Mouse (Mus musculus) adrenal gland (tissue): ENCODE data around the gene Mospd3.

Source experiments
- intact Hi-C: fragments of 180-260 bp; cut with DNase I; formaldehyde crosslinking; loops from one replicate; pipeline ENCODE4 v1.15.1; 2025

Gene Mospd3

DNA sequence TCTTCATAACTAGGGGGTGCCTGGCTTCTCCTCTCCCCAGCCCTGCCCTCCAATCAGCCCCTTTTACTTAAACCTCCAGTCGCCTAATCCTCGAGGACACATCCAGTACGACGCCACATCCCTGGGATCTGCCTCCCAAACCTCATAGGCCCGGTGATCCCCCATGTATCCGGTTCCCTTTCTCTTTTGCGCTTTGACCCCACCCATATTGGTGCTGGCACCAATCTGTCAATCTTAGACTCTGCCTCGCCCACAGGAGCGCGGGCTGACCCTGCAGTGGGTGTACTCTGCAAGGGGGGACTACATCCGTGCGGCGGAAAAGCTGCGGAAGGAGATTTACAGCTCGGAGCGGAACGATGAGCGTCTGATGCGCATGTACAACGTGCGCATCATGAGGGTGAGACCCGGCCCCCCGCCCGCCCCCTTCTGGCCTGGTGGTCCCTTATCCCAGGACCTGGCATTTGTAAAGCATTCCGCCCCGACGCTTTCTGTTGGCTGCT is 17.1 kb downstream of the Mospd3 start:
- intact Hi-C loops, result no loop called here

- intact Hi-C loops, result no loop called here
Measured at GRCm38 (mm10) chr5:137582702-137583101, 18.2 kb downstream of the Mospd3 start.

DNA sequence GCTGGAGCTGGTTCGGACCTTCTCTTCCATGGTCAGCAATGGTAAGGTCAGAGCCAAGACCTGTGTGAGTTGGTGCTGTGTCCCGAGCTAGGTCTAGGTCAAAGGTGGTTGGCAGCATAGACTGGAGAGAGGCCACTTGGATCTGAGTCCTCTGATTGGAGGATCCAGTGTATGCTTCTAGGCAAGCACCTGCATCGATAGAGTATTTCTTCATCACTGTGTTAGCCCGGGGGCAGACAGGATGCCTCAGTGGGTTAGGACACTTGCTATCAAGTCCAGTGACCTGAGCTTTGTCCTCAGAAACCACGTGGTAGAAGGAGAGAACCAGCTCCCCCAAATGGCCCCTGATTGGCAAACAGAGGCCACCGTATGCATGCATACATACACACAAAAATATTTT is 20.6 kb downstream of the Mospd3 start:
- intact Hi-C loops, result no loop called here

GRCm38 (mm10) chr5:137574470-137574901 is 26.4 kb downstream of the Mospd3 start:
- intact Hi-C loops, result no loop called here

- intact Hi-C loops, result no loop called here
Measured at GRCm38 (mm10) chr5:137570691-137571586, 29.9 kb downstream of the Mospd3 start.

GRCm38 (mm10) chr5:137570181-137570580 is 30.7 kb downstream of the Mospd3 start:
- intact Hi-C loops, result no loop called here

GRCm38 (mm10) chr5:137569665-137570064 is 31.2 kb downstream of the Mospd3 start, which contains the start of gene Tfr2:
TSS of gene Tfr2 (plus strand) at chr5:137569840.
- intact Hi-C loops, result no loop called here

DNA sequence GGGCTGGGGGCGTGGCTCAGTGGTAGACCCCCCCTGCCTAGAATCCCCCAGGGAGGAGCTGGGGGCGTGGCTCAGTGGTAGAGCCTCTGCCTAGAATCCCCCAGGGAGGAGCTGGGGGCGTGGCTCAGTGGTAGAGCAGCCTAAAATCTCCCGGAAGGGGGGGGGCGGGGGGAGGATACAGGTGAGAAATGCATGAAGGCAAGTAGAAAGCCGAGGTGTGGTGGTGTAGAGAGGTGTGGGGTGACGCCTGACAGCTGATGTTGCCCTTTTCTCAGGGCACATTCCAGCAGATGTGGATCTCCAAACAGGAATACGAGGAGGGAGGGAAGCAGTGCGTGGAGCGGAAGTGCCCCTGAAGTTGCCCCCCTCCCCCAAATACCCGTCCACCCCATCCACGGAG is 31.8 kb downstream of the Mospd3 start:
- intact Hi-C loops, result no loop called here

- intact Hi-C loops, result no loop called here
Measured at GRCm38 (mm10) chr5:137568223-137568798, 32.5 kb downstream of the Mospd3 start.

DNA sequence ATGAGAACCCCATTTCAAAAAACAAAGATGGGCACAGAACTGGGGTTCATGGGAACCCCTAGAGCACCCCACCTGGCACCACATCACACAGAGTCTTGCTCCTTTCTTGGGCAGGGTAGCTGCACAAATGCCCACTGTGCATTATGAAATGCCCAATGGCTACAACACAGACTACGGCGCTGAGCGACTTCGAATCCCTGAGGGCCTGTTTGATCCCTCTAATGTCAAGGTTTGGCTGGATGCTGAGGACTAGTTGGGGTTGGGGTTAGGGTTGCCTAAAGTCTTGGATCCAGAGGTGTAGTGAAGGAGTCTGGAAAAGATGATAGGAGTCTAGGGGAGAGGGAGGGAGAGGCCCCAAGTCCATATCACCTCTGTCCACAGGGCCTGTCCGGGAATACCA is 34.4 kb downstream of the Mospd3 start:
- intact Hi-C loops, result no loop called here

DNA sequence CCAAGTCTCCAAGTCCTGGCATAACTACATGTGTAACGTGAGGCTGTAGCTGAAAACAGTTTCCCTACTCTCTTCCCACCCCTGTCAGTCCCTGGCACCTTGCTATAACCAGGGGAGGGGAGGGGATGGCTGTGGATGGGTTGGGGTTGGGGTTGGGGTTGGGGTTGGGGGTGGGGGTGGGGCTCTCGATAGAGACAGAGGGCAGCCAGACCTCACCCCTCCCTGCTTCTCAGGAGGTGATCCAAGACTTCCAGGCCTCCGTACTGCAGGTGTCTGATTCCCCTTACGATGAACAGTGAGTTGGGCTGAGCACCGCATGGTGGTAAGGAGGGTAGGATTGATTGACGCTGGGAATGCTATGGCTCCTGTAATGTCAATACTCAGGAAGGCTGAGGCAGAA is 35.1 kb downstream of the Mospd3 start:
- intact Hi-C loops, result no loop called here

DNA sequence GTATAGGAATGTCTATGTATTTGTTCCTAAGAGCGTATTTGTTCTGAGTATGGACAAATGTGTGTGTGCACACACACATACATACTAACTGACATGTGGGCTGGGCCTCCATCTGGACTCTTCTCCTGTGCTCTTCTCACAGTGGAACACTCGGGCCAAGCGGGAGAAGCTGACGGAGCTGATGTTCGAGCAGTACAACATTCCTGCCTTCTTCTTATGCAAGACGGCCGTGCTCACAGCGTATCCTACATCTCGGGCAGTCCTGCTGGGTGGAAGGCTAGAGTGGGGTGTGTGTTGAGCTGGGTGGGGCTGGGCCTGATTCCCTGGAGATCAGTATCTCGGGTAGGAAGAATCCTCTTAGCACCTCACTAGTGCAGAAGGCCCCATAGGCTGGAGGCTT is 37.9 kb downstream of the Mospd3 start:
- intact Hi-C loops, result no loop called here

GRCm38 (mm10) chr5:137561556-137561955 is 39.3 kb downstream of the Mospd3 start:
- intact Hi-C loops, result no loop called here

GRCm38 (mm10) chr5:137553898-137554297 is 47.0 kb downstream of the Mospd3 start:
- intact Hi-C loops, result loop anchor here (5.0 kb wide), 1 partner anchor 33 kb away; no protein-coding TSS in a partner anchor

DNA sequence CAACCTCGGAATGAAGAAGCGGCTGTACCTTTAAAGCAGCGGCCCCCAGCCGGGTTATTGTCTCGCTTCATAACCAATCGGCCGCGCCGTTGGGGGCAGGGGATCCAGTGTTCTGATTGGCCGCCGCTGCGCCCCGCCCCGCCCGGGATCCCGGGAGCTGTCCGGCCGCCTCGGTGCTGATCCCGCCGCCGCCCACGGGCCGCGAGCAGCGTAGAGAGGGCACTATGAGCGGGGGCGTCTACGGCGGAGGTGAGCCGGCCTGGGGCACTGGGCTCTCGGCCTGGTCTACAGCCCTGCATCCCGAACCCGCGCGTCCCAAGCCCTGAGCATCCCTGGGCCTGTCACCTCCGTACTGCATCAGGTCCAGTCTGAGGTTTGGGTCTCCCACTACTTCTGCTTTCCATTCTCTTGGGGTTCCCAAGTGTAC is 47.4 kb downstream of the Mospd3 start, which contains the start of gene Actl6b:
TSS of gene Actl6b (plus strand) at position 107 of the 427 bp plus-strand sequence.
- intact Hi-C loops, result loop anchor here (5.0 kb wide), 1 partner anchor 34 kb away; no protein-coding TSS in a partner anchor

- intact Hi-C loops, result loop anchor here (5.0 kb wide), 1 partner anchor 34 kb away; no protein-coding TSS in a partner anchor
Measured at GRCm38 (mm10) chr5:137553000-137553399, 47.9 kb downstream of the Mospd3 start.

- intact Hi-C loops, result loop anchor here (5.0 kb wide), 1 partner anchor 36 kb away; no protein-coding TSS in a partner anchor
Measured at GRCm38 (mm10) chr5:137551119-137551518, 49.7 kb downstream of the Mospd3 start.

- intact Hi-C loops, result loop anchor here (5.0 kb wide), 1 partner anchor 37 kb away; no protein-coding TSS in a partner anchor
Measured at GRCm38 (mm10) chr5:137549840-137550239, 51.0 kb downstream of the Mospd3 start.
